9 mouse cellular contexts compared by ENCODE assay signal in genomic region chr12:111274447-111275149, GRCm38 (mm10). TPM values are rescaled to one million over a fixed set of nuclear protein-coding genes. Genes with fewer than 3 reads are reported as not detected.
A peak's percentile ranks its signal among the peaks of the same experiment; 100 is the strongest.
DNase-seq lines count a peak whose midpoint lies in the region; ATAC-seq and TF ChIP-seq lines count a peak whose summit lies in the region.
"Had no signal": no experiment of that assay in that cellular context is flagged by ENCODE, and none has a peak within 500 bp of the region (broad histone marks: within the 10 kb centered on the region; RNA-seq: fewer than 3 reads in every experiment).

No protein-coding gene starts in this region.

- peaks cover 17% of the 10 kb centered on the region for H3K4me1 ChIP-seq in heart, embryonic 11.5 days (ENCODE audit: control insufficient read depth, insufficient read depth, low read length)
- peaks cover 55% of the 10 kb centered on the region for H3K4me1 ChIP-seq in E14TG2a.4 (replicated peaks; ENCODE audit: low read depth, low read length)
- H3K4me1 ChIP-seq in forebrain, embryonic 10.5 days: peaks cover 38% of the 10 kb centered on the region
- peaks cover 46% of the 10 kb centered on the region for H3K4me1 ChIP-seq in liver, embryonic 13.5 days (replicated peaks)

- peak overlapping the region; percentile 88 for H3K4me2 ChIP-seq in heart, embryonic 11.5 days
- peak overlapping the region; percentile 55 for H3K4me2 ChIP-seq in liver, embryonic 13.5 days

- 2% methylated on average over 80 of the region's 80 CpGs for WGBS in heart, embryonic 11.5 days (ENCODE audit: insufficient replicate concordance)
- WGBS in forebrain, embryonic 10.5 days: 4% methylated on average over 78 of the region's 80 CpGs
- WGBS in liver, embryonic 13.5 days (ENCODE audit: insufficient replicate concordance): 5% methylated on average over 80 of the region's 80 CpGs

- no peak for TF ChIP-seq CTCF in E14TG2a.4 (conservative IDR thresholded peaks at IDR 0.05; ENCODE audit: low read length)

- no peaks in the 10 kb centered on the region for H3K9me3 ChIP-seq in heart, embryonic 11.5 days (replicated peaks; ENCODE audit: control insufficient read depth, low read length)
- no peaks in the 10 kb centered on the region for H3K9me3 ChIP-seq in E14TG2a.4 (ENCODE audit: low read length)
- peaks cover 7% of the 10 kb centered on the region for H3K9me3 ChIP-seq in forebrain, embryonic 10.5 days
- no peaks in the 10 kb centered on the region for H3K9me3 ChIP-seq in liver, embryonic 13.5 days (replicated peaks)

- no peaks in the 10 kb centered on the region for H3K36me3 ChIP-seq in heart, embryonic 11.5 days (ENCODE audit: control insufficient read depth, insufficient read depth, low read length)
- no peaks in the 10 kb centered on the region for H3K36me3 ChIP-seq in E14TG2a.4 (ENCODE audit: insufficient read depth, low read length)
- no peaks in the 10 kb centered on the region for H3K36me3 ChIP-seq in forebrain, embryonic 10.5 days (replicated peaks)
- no peaks in the 10 kb centered on the region for H3K36me3 ChIP-seq in liver, embryonic 13.5 days

- DNase-seq in heart, adult 18-20 months: no peak
- DNase-seq in forebrain, embryonic 10.5 days (ENCODE audit: extremely low spot score, low spot score): no peak
- no peak for DNase-seq in liver, embryonic 13.5 days
- DNase-seq in urinary bladder, postnatal 10 days (ENCODE audit: low spot score): no peak
- no peak for DNase-seq in embryo, embryonic 10 days (ENCODE audit: low spot score)
- no peak for DNase-seq in thymus, postnatal 14 days

- ATAC-seq in heart, embryonic 11.5 days (replicated peaks; ENCODE audit: insufficient number of reproducible peaks, low FRiP score, low TSS enrichment): no peak
- ATAC-seq in liver, embryonic 13.5 days (ENCODE audit: low read depth): no peak

- peak overlapping the region; percentile 46 for H3K4me3 ChIP-seq in heart, embryonic 11.5 days (ENCODE audit: low read depth, low read length)
- peak overlapping the region; percentile 74 for H3K4me3 ChIP-seq in E14TG2a.4 (replicated peaks; ENCODE audit: low read length)
- H3K4me3 ChIP-seq in forebrain, embryonic 10.5 days: peak overlapping the region; percentile 49
- peak overlapping the region; percentile 40 for H3K4me3 ChIP-seq in liver, embryonic 13.5 days (replicated peaks)

- H3K27ac ChIP-seq in heart, embryonic 11.5 days (ENCODE audit: low read depth, low read length): no peak overlapping the region
- no peak overlapping the region; the same call in 1 of the 2 replicates for H3K27ac ChIP-seq in forebrain, embryonic 10.5 days
- no peak overlapping the region for H3K27ac ChIP-seq in liver, embryonic 13.5 days

- peaks cover 78% of the 10 kb centered on the region for H3K27me3 ChIP-seq in heart, embryonic 11.5 days (ENCODE audit: control insufficient read depth, insufficient read depth, low read length)
- peaks cover 92% of the 10 kb centered on the region for H3K27me3 ChIP-seq in E14TG2a.4 (ENCODE audit: insufficient read depth, low read length)
- peaks cover 87% of the 10 kb centered on the region for H3K27me3 ChIP-seq in forebrain, embryonic 10.5 days (ENCODE audit: poor library complexity, severe bottlenecking)
- peaks cover 79% of the 10 kb centered on the region for H3K27me3 ChIP-seq in liver, embryonic 13.5 days
- H3K27me3 ChIP-seq: CH12.LX had no signal

- H3K9ac ChIP-seq in heart, embryonic 11.5 days (ENCODE audit: low read depth, low read length): peak overlapping the region; percentile 56
- no peak overlapping the region for H3K9ac ChIP-seq in liver, embryonic 13.5 days

RNA-seq across cellular contexts. Expression of gene Amn, which starts 3.7 kb away (rescaled TPM):
- polyA plus RNA-seq in heart, embryonic 11.5 days (2014; fragmentation: Nextera tagmentation; extraction: Ambion mirVana): 1.3 and 2.2 TPM in 2 replicates
- total RNA-seq in heart, adult 18-20 months (2021): not detected
- 0.21 and 0.45 TPM in 2 replicates for polyA plus RNA-seq in forebrain, embryonic 10.5 days (2016; fragmentation: Nextera tagmentation; extraction: Ambion mirVana)
- polyA plus RNA-seq in liver, embryonic 13.5 days (2015; fragmentation: Nextera tagmentation; extraction: Ambion mirVana): 1.4 and 1.5 TPM in 2 replicates
